Mouse (Mus musculus): ENCODE measurements around the gene Gper1.

DNA sequence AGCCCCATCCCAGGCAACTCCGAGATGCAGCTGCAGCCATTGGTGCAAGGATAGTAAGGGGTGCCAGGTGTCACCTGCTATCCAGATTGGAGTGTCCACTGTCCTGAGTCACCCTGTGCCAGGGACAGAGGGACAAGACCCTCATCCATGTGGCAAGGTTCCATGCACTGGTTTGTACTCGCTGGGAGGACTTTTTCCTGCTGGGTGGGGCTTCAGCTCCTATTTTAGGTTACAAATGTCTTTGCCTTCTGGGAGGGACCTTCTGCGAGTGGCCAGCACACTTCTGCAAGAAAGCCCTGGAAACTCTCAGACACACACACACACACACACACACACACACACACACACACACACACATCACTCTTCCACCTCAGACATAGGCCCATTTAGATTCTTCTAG, 17.0 kb upstream of the Gper1 start:
- TF ChIP-seq CTCF (IDR thresholded peaks at IDR 0.05; ENCODE audit: low read depth, low read length), result no peak
- no peak for TF ChIP-seq GATA1 (IDR thresholded peaks at IDR 0.05; ENCODE audit: borderline replicate concordance, low read length)
- TF ChIP-seq TAL1 (conservative IDR thresholded peaks at IDR 0.05; ENCODE audit: low read depth, low read length), result no peak

Measured in G1E (cell line).